Mouse (Mus musculus) cerebellum, adult 2 months (tissue): ENCODE data around the gene Tmtc1. TPM values are rescaled to one million over a fixed set of nuclear protein-coding genes. Genes with fewer than 3 reads are reported as not detected.

Source experiments
- DNase-seq, 2 experiments: peaks; one replicate each; pipeline ENCODE4 v3.0.0; 2021
- H3K27ac ChIP-seq: fragments of 200-500 bp; 2 replicates; pipeline ENCODE4 v1.5.1; 2012; ENCODE audit warnings: low read length, control low read depth, inconsistent platforms; ENCODE audit not compliant: insufficient read depth
- H3K27me3 ChIP-seq: fragments of 200-500 bp; 2 replicates; pipeline ENCODE4 v1.6.1; 2012; ENCODE audit warnings: inconsistent platforms, mild to moderate bottlenecking, low read length, moderate library complexity; ENCODE audit not compliant: control insufficient read depth, insufficient read depth
- H3K4me1 ChIP-seq: fragments of 200-500 bp; 2 replicates; pipeline ENCODE4 v1.6.1; 2011; ENCODE audit warnings: low read length; ENCODE audit not compliant: control insufficient read depth, insufficient read depth
- H3K4me3 ChIP-seq: fragments of 200-500 bp; replicated peaks from 2 replicates; pipeline ENCODE3; 2011; ENCODE audit warnings: mild to moderate bottlenecking, low read depth, low read length, control low read depth; ENCODE audit not compliant: insufficient read depth
- CTCF ChIP-seq: fragments of 200-500 bp; IDR thresholded peaks from 2 replicates; pipeline ENCODE4 v1.5.1; 2011; ENCODE audit warnings: low read depth, mild to moderate bottlenecking, control low read depth, low read length, moderate library complexity, borderline replicate concordance; ENCODE audit not compliant: insufficient read depth
- POLR2A ChIP-seq: fragments of 200-500 bp; IDR thresholded peaks from 2 replicates; pipeline ENCODE4 v1.6.1; 2011; ENCODE audit warnings: low read length, control low read depth, borderline replicate concordance; ENCODE audit not compliant: insufficient read depth
- WGBS: fragments of 180-500 bp; shearing (Covaris S2); methylation state at CpG from one replicate; pipeline ENCODE4 v1.1.7; 2018; 5-methylcytosine and 5-hydroxymethylcytosine counted together
- polyA plus RNA-seq: library from polyadenylated mRNA; depleted of rRNA; stranded (reverse); fragments of >200 nt; gene quantifications from 2 replicates; pipeline ENCODE4 v1.2.3, GENCODE M21; 2012

Gene Tmtc1
- polyA plus RNA-seq, 1 experiment = 18.5 TPM

GRCm38 (mm10) chr6:148413638-148414037 is 30.6 kb downstream of the Tmtc1 start:
- H3K27me3 ChIP-seq = no peaks in the 10 kb centered on the region; the same call in 1 of the 2 replicates
- no peaks in the 10 kb centered on the region for H3K4me1 ChIP-seq
- TF ChIP-seq CTCF (no peak), POLR2A (no peak)
- no peak for DNase-seq
- no peak overlapping the region for H3K27ac ChIP-seq
- no peak overlapping the region for H3K4me3 ChIP-seq

DNA sequence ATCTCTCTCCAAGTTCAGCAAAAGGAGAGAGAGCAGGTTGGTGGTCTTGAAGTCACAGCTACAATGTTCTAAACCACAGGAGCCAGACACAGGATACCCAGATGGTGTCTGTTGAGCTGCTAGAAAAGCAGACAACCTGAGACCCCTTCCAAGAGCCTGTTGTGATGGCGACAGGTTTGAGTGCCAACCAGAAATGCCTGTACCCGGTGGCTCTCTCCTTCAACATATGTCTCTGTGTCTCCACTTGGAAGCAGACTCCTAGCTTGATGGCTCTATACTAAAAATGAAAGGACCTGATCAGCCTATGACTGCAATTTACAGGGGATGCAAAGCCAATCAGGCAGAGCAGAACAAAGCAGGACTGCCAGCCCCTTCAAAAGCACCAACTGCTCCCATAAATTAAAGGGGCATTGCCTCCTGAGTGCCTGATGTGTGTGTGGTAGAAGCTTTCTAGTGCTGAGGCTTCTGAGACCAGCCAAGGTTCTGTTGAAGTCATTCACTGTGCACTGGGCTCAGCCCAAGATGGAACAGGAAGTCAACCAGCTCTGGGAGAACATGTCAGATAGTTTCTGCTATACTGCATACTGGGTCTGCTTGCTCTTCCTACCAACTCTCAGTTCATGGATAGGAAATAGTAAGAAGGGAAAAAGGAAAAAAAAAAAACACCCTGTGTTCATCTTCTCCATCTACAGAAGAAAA is 37.2 kb downstream of the Tmtc1 start:
- Histone ChIP-seq H3K4me1 (no peaks in the 10 kb centered on the region), H3K27me3 (no peaks in the 10 kb centered on the region; the same call in 1 of the 2 replicates), H3K4me3 (no peak overlapping the region), H3K27ac (no peak overlapping the region)
- WGBS = 4% methylated on average over 2 of the region's 2 CpGs
- TF ChIP-seq POLR2A (no peak), CTCF (no peak)
- DNase-seq = no peak

- WGBS = 85% methylated on average over 2 of the region's 2 CpGs
- no peak for TF ChIP-seq POLR2A
- TF ChIP-seq CTCF = no peak
- Histone ChIP-seq H3K4me3 (no peak overlapping the region), H3K27me3 (no peaks in the 10 kb centered on the region), H3K27ac (no peak overlapping the region), H3K4me1 (no peaks in the 10 kb centered on the region)
- DNase-seq = no peak
Measured at GRCm38 (mm10) chr6:148405599-148405998, 38.6 kb downstream of the Tmtc1 start.

DNA sequence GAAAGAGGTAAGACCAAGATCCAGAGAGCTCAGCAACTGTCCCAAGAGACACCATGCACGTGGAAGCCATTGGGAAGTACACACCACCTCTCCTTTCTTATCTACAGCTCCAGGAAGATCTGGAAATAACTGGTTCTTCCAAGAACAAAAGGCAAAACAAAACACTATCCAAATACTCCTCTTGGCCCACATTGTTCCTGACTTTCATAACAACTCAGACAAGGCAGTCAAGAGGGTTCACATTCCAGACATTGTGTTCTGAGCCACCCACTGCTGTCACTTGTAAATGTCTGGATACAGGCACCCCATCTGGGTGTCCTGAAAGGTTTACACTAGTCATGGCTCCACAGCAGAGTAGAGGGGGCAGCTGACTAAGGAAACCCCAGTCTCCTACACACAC is 39.7 kb downstream of the Tmtc1 start:
- WGBS = 59% methylated on average over 1 of the region's 1 CpGs
- no peaks in the 10 kb centered on the region; the same call in 1 of the 2 replicates for H3K27me3 ChIP-seq
- no peak overlapping the region for H3K4me3 ChIP-seq
- TF ChIP-seq CTCF (no peak), POLR2A (no peak)
- H3K4me1 ChIP-seq = no peaks in the 10 kb centered on the region
- no peak for DNase-seq
- H3K27ac ChIP-seq = no peak overlapping the region

DNA sequence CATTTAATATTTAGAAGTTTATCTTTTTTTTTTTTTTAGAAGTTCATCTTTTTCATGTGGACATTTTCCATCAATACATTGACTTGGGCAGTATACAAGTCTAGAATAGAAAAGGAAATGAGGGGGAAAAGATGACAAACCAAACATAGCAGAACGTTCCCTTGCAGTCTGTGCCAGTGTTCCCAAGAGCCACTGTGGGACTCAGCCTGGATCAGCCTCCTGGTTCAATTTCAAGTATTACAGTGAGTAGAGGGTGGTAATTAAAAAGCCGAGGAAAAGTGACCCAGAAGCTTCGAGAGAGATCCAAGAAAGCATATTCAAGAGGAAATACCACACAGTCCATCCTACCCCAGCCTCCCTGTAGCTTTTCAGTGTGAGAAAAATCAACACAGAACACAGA is 40.4 kb downstream of the Tmtc1 start:
- TF ChIP-seq CTCF (no peak), POLR2A (no peak)
- 45% methylated on average over 3 of the region's 3 CpGs for WGBS
- no peaks in the 10 kb centered on the region; the same call in 1 of the 2 replicates for H3K27me3 ChIP-seq
- H3K4me1 ChIP-seq = no peaks in the 10 kb centered on the region
- no peak for DNase-seq
- no peak overlapping the region for H3K4me3 ChIP-seq
- no peak overlapping the region for H3K27ac ChIP-seq

DNA sequence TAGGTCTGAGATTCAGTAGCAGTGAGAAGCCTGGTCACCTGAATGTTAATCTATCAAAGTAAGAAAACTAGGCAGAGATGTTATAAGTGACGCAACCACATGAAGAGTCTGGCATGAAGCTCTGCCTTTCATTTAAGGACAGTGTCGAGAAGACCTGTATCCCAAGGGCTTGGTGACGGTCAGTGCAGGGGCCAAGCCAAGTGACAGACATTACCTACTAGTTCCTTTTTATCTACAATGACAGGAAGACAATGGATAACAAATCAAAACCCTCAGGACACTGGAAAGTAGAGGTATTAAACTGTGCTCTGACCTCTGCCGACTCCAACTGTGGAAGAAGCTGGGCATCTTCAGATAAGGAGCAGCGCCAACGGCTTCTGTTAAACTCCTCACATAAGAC is 43.2 kb downstream of the Tmtc1 start:
- WGBS = 87% methylated on average over 6 of the region's 6 CpGs
- TF ChIP-seq POLR2A = no peak
- TF ChIP-seq CTCF = no peak
- Histone ChIP-seq H3K4me3 (no peak overlapping the region), H3K27ac (no peak overlapping the region), H3K4me1 (no peaks in the 10 kb centered on the region), H3K27me3 (no peaks in the 10 kb centered on the region; the same call in 1 of the 2 replicates)
- no peak for DNase-seq

DNA sequence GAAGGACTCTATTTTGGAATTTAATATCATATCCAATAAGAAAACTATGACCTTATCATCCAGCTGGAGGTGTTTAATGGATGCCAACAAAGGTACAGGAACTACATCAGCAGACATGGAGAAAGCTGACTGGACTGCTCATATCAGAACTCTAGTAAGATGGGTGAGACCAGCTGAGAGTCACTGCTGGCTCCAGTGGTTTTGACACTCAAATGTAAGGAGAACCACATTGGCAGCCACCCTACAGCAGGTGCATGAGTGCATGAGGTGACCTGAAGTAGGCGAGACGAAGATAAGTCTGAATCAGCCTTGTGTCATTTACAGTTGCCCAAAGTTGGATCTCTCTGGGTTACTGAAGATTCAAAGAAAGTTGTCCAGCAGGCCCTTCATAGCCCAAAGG is 44.6 kb downstream of the Tmtc1 start:
- H3K27me3 ChIP-seq = no peaks in the 10 kb centered on the region; the same call in 1 of the 2 replicates
- 88% methylated on average over 2 of the region's 2 CpGs for WGBS
- DNase-seq = no peak
- H3K4me1 ChIP-seq = no peaks in the 10 kb centered on the region
- no peak overlapping the region for H3K27ac ChIP-seq
- H3K4me3 ChIP-seq = no peak overlapping the region
- no peak for TF ChIP-seq CTCF
- no peak for TF ChIP-seq POLR2A

DNA sequence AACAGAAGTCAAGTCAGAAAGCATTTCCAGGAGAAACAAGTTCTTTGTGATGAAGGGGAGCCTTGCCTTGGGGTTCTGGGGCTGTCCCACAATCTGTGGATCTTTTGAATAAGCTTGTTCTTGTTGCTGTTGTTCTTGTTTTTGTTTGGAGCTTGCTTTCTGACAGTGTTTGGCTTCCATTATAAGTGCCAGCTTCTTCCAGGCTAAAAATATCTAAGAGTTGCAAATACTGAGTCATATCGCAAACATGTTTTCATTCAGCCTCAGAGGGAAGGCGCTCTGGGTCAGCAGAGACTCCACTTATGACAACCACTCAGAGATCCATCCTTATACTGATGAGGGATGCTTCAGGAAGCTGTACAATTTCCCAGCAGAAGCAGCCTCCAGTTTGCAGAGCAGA is 45.3 kb downstream of the Tmtc1 start:
- DNase-seq = no peak
- 87% methylated on average over 2 of the region's 2 CpGs for whole genome bisulfite sequencing
- Histone ChIP-seq H3K4me1 (no peaks in the 10 kb centered on the region), H3K27ac (no peak overlapping the region), H3K27me3 (no peaks in the 10 kb centered on the region; the same call in 1 of the 2 replicates), H3K4me3 (no peak overlapping the region)
- TF ChIP-seq POLR2A (no peak), CTCF (no peak)
